Mouse (Mus musculus): ENCODE measurements at regions not wholly inside any gene's neighbourhood (a gene's known extent, or its start where the extent isn't known, plus 50 kb on each side); places are given as distances from the start of the nearest gene placed in this dataset.

- Histone ChIP-seq H3K4me1 (replicated peaks; ENCODE audit: control insufficient read depth, insufficient read depth, low read length) (no peaks in the 10 kb centered on the region), H3K36me3 (ENCODE audit: control insufficient read depth, insufficient read depth, low read length) (no peaks in the 10 kb centered on the region), H3K27ac (ENCODE audit: low read depth, low read length) (no peak overlapping the region), H3K9ac (ENCODE audit: low read depth, low read length) (no peak overlapping the region), H3K27me3 (ENCODE audit: control insufficient read depth, insufficient read depth, low read length) (no peaks in the 10 kb centered on the region), H3K4me3 (ENCODE audit: low read depth, low read length) (no peak overlapping the region), H3K9me3 (ENCODE audit: control insufficient read depth, low read length) (no peaks in the 10 kb centered on the region), H3K4me2 (replicated peaks; ENCODE audit: low read depth, low read length) (no peak overlapping the region)
- 81% methylated on average over 3 of the region's 3 CpGs for WGBS
- ATAC-seq (ENCODE audit: low FRiP score) = no peak
- no peak for DNase-seq (ENCODE audit: low spot score)
These were observed 165.7 kb downstream of the Gm5447 start for GRCm38 (mm10) chr13:31139686-31140085.

- ATAC-seq (ENCODE audit: low FRiP score) (no peak), DNase-seq (ENCODE audit: low spot score) (no peak)
- Histone ChIP-seq H3K36me3 (ENCODE audit: control insufficient read depth, insufficient read depth, low read length) (no peaks in the 10 kb centered on the region), H3K9ac (ENCODE audit: low read depth, low read length) (no peak overlapping the region), H3K9me3 (ENCODE audit: control insufficient read depth, low read length) (no peaks in the 10 kb centered on the region), H3K4me1 (replicated peaks; ENCODE audit: control insufficient read depth, insufficient read depth, low read length) (no peaks in the 10 kb centered on the region), H3K4me3 (ENCODE audit: low read depth, low read length) (no peak overlapping the region), H3K27ac (ENCODE audit: low read depth, low read length) (no peak overlapping the region), H3K4me2 (replicated peaks; ENCODE audit: low read depth, low read length) (no peak overlapping the region), H3K27me3 (ENCODE audit: control insufficient read depth, insufficient read depth, low read length) (no peaks in the 10 kb centered on the region)
- WGBS = 71% methylated on average over 1 of the region's 1 CpGs
These were observed 173.3 kb downstream of the Gm5447 start for GRCm38 (mm10) chr13:31147323-31147722.

- no peak overlapping the region for H3K4me2 ChIP-seq (replicated peaks; ENCODE audit: low read depth, low read length)
- DNase-seq (ENCODE audit: low spot score) (no peak), ATAC-seq (ENCODE audit: low FRiP score) (no peak)
- no peak overlapping the region for H3K9ac ChIP-seq (ENCODE audit: low read depth, low read length)
- no peaks in the 10 kb centered on the region for H3K27me3 ChIP-seq (ENCODE audit: control insufficient read depth, insufficient read depth, low read length)
- no peak overlapping the region for H3K27ac ChIP-seq (ENCODE audit: low read depth, low read length)
- no peak overlapping the region for H3K4me3 ChIP-seq (ENCODE audit: low read depth, low read length)
- H3K9me3 ChIP-seq (ENCODE audit: control insufficient read depth, low read length) = no peaks in the 10 kb centered on the region
- no peaks in the 10 kb centered on the region for H3K4me1 ChIP-seq (replicated peaks; ENCODE audit: control insufficient read depth, insufficient read depth, low read length)
- WGBS = 75% methylated on average over 3 of the region's 3 CpGs
- no peaks in the 10 kb centered on the region for H3K36me3 ChIP-seq (ENCODE audit: control insufficient read depth, insufficient read depth, low read length)
These were observed 180.1 kb downstream of the Gm5447 start for GRCm38 (mm10) chr13:31154066-31154465.

GRCm38 (mm10) chr13:31163878-31164495 is 190.0 kb downstream of the Gm5447 start:
- no peaks in the 10 kb centered on the region for H3K27me3 ChIP-seq (ENCODE audit: control insufficient read depth, insufficient read depth, low read length)
- no peaks in the 10 kb centered on the region for H3K36me3 ChIP-seq (ENCODE audit: control insufficient read depth, insufficient read depth, low read length)
- WGBS = 85% methylated on average over 6 of the region's 6 CpGs
- no peak overlapping the region for H3K27ac ChIP-seq (ENCODE audit: low read depth, low read length)
- H3K9ac ChIP-seq (ENCODE audit: low read depth, low read length) = no peak overlapping the region
- no peak overlapping the region for H3K4me3 ChIP-seq (ENCODE audit: low read depth, low read length)
- no peak overlapping the region for H3K4me2 ChIP-seq (replicated peaks; ENCODE audit: low read depth, low read length)
- no peaks in the 10 kb centered on the region for H3K4me1 ChIP-seq (replicated peaks; ENCODE audit: control insufficient read depth, insufficient read depth, low read length)
- H3K9me3 ChIP-seq (ENCODE audit: control insufficient read depth, low read length) = no peaks in the 10 kb centered on the region
- DNase-seq (ENCODE audit: low spot score) (no peak), ATAC-seq (ENCODE audit: low FRiP score) (no peak)

- Histone ChIP-seq H3K9me3 (ENCODE audit: control insufficient read depth, low read length) (no peaks in the 10 kb centered on the region), H3K27me3 (ENCODE audit: control insufficient read depth, insufficient read depth, low read length) (no peaks in the 10 kb centered on the region), H3K4me2 (replicated peaks; ENCODE audit: low read depth, low read length) (no peak overlapping the region), H3K36me3 (ENCODE audit: control insufficient read depth, insufficient read depth, low read length) (no peaks in the 10 kb centered on the region), H3K27ac (ENCODE audit: low read depth, low read length) (no peak overlapping the region), H3K9ac (ENCODE audit: low read depth, low read length) (no peak overlapping the region), H3K4me3 (ENCODE audit: low read depth, low read length) (no peak overlapping the region), H3K4me1 (replicated peaks; ENCODE audit: control insufficient read depth, insufficient read depth, low read length) (no peaks in the 10 kb centered on the region)
- no peak for DNase-seq (ENCODE audit: low spot score)
- no peak for ATAC-seq (ENCODE audit: low FRiP score)
- WGBS = 76% methylated on average over 5 of the region's 5 CpGs
These were observed 192.3 kb downstream of the Gm5447 start for GRCm38 (mm10) chr13:31166286-31166685.

- H3K27me3 ChIP-seq (ENCODE audit: control insufficient read depth, insufficient read depth, low read length) = no peaks in the 10 kb centered on the region
- H3K4me1 ChIP-seq (replicated peaks; ENCODE audit: control insufficient read depth, insufficient read depth, low read length) = no peaks in the 10 kb centered on the region
- H3K4me2 ChIP-seq (replicated peaks; ENCODE audit: low read depth, low read length) = no peak overlapping the region
- no peak overlapping the region for H3K27ac ChIP-seq (ENCODE audit: low read depth, low read length)
- no peaks in the 10 kb centered on the region for H3K36me3 ChIP-seq (ENCODE audit: control insufficient read depth, insufficient read depth, low read length)
- H3K4me3 ChIP-seq (ENCODE audit: low read depth, low read length) = no peak overlapping the region
- DNase-seq (ENCODE audit: low spot score) (no peak), ATAC-seq (ENCODE audit: low FRiP score) (no peak)
- 91% methylated on average over 2 of the region's 2 CpGs for WGBS
- no peaks in the 10 kb centered on the region for H3K9me3 ChIP-seq (ENCODE audit: control insufficient read depth, low read length)
- H3K9ac ChIP-seq (ENCODE audit: low read depth, low read length) = no peak overlapping the region
These were observed 194.8 kb downstream of the Gm5447 start for GRCm38 (mm10) chr13:31168854-31169253.

- H3K27me3 ChIP-seq (ENCODE audit: control insufficient read depth, insufficient read depth, low read length) = no peaks in the 10 kb centered on the region
- no peaks in the 10 kb centered on the region for H3K4me1 ChIP-seq (replicated peaks; ENCODE audit: control insufficient read depth, insufficient read depth, low read length)
- no peak overlapping the region for H3K9ac ChIP-seq (ENCODE audit: low read depth, low read length)
- WGBS = 91% methylated on average over 2 of the region's 2 CpGs
- H3K9me3 ChIP-seq (ENCODE audit: control insufficient read depth, low read length) = no peaks in the 10 kb centered on the region
- no peak overlapping the region for H3K4me3 ChIP-seq (ENCODE audit: low read depth, low read length)
- ATAC-seq (ENCODE audit: low FRiP score) (no peak), DNase-seq (ENCODE audit: low spot score) (no peak)
- H3K4me2 ChIP-seq (replicated peaks; ENCODE audit: low read depth, low read length) = no peak overlapping the region
- no peak overlapping the region for H3K27ac ChIP-seq (ENCODE audit: low read depth, low read length)
- no peaks in the 10 kb centered on the region for H3K36me3 ChIP-seq (ENCODE audit: control insufficient read depth, insufficient read depth, low read length)
These were observed 197.7 kb downstream of the Gm5447 start for GRCm38 (mm10) chr13:31171751-31172150.

GRCm38 (mm10) chr13:31172580-31172979 is 198.6 kb downstream of the Gm5447 start:
- no peak for DNase-seq (ENCODE audit: low spot score)
- no peak overlapping the region for H3K9ac ChIP-seq (ENCODE audit: low read depth, low read length)
- no peaks in the 10 kb centered on the region for H3K27me3 ChIP-seq (ENCODE audit: control insufficient read depth, insufficient read depth, low read length)
- H3K4me3 ChIP-seq (ENCODE audit: low read depth, low read length) = no peak overlapping the region
- no peaks in the 10 kb centered on the region for H3K36me3 ChIP-seq (ENCODE audit: control insufficient read depth, insufficient read depth, low read length)
- H3K4me2 ChIP-seq (replicated peaks; ENCODE audit: low read depth, low read length) = no peak overlapping the region
- H3K9me3 ChIP-seq (ENCODE audit: control insufficient read depth, low read length) = no peaks in the 10 kb centered on the region
- ATAC-seq (ENCODE audit: low FRiP score) = no peak
- no peaks in the 10 kb centered on the region for H3K4me1 ChIP-seq (replicated peaks; ENCODE audit: control insufficient read depth, insufficient read depth, low read length)
- 95% methylated on average over 5 of the region's 5 CpGs for WGBS
- H3K27ac ChIP-seq (ENCODE audit: low read depth, low read length) = no peak overlapping the region

- Histone ChIP-seq H3K9ac (ENCODE audit: low read depth, low read length) (no peak overlapping the region), H3K36me3 (ENCODE audit: control insufficient read depth, insufficient read depth, low read length) (no peaks in the 10 kb centered on the region), H3K9me3 (ENCODE audit: control insufficient read depth, low read length) (no peaks in the 10 kb centered on the region), H3K4me3 (ENCODE audit: low read depth, low read length) (no peak overlapping the region), H3K4me1 (replicated peaks; ENCODE audit: control insufficient read depth, insufficient read depth, low read length) (no peaks in the 10 kb centered on the region), H3K27ac (ENCODE audit: low read depth, low read length) (no peak overlapping the region), H3K27me3 (ENCODE audit: control insufficient read depth, insufficient read depth, low read length) (no peaks in the 10 kb centered on the region), H3K4me2 (replicated peaks; ENCODE audit: low read depth, low read length) (no peak overlapping the region)
- ATAC-seq (ENCODE audit: low FRiP score) (no peak), DNase-seq (ENCODE audit: low spot score) (no peak)
- 90% methylated on average over 5 of the region's 5 CpGs for WGBS
These were observed 204.2 kb downstream of the Gm5447 start for GRCm38 (mm10) chr13:31177999-31178783.
